Mouse (Mus musculus) heart, postnatal 36 days (tissue): ENCODE measurements around the gene Ctnnbip1. TPM values are rescaled to one million over a fixed set of nuclear protein-coding genes. Genes with fewer than 3 reads are reported as not detected.

ENCODE experiments used
- DNase-seq, 2 experiments: peaks; one replicate each; pipeline ENCODE4 v3.0.0; 2021 to 2022
- intact Hi-C: fragments of 180-260 bp; cut with DNase I; formaldehyde crosslinking; loops from one replicate; pipeline ENCODE4 v1.15.1; 2025
- total RNA-seq, 2 experiments: library from RNA; stranded (reverse); gene quantifications; 2 replicates each; pipeline ENCODE4 v1.2.3; 2021

Gene Ctnnbip1
- total RNA-seq, 2 experiments from 2014 or later, result 29.9 to 33.3 TPM

- intact Hi-C loops, result no loop called here
- no peak for DNase-seq
Observed at GRCm38 (mm10) chr4:149578085-149578681, 60.1 kb downstream of the Ctnnbip1 start.

GRCm38 (mm10) chr4:149578831-149579230 lies 60.8 kb downstream of the Ctnnbip1 start:
- intact Hi-C loops, result no loop called here
- no peak for DNase-seq

GRCm38 (mm10) chr4:149585236-149585635 lies 67.2 kb downstream of the Ctnnbip1 start:
- intact Hi-C loops, result no loop called here

GRCm38 (mm10) chr4:149586044-149586782 lies 68.2 kb downstream of the Ctnnbip1 start, which contains the start of gene Clstn1:
Gene Clstn1 (plus strand): TSS chr4:149586468.
- intact Hi-C loops, result loop anchor here (2.0 kb wide), 1 partner anchor 19 kb away; no protein-coding TSS in a partner anchor
- peak; percentile 64 to 72 for DNase-seq

More at GRCm38 (mm10) chr4:149585236-149585635, 67.2 kb downstream of the Ctnnbip1 start:
- no peak for DNase-seq

GRCm38 (mm10) chr4:149586783-149587595 lies 69.0 kb downstream of the Ctnnbip1 start:
- peak; percentile 37 to 55 for DNase-seq
- intact Hi-C loops, result loop anchor here (2.0 kb wide), 1 partner anchor 18 kb away; no protein-coding TSS in a partner anchor

GRCm38 (mm10) chr4:149587596-149588168 lies 69.6 kb downstream of the Ctnnbip1 start:
- intact Hi-C loops, result loop anchor here (2.0 kb wide), 1 partner anchor 17 kb away; no protein-coding TSS in a partner anchor

GRCm38 (mm10) chr4:149590200-149590599 lies 72.2 kb downstream of the Ctnnbip1 start:
- intact Hi-C loops, result no loop called here
- no peak for DNase-seq

More at GRCm38 (mm10) chr4:149587596-149588168, 69.6 kb downstream of the Ctnnbip1 start:
- no peak for DNase-seq

- intact Hi-C loops, result no loop called here
- no peak for DNase-seq
Observed at GRCm38 (mm10) chr4:149591486-149591885, 73.5 kb downstream of the Ctnnbip1 start.

- intact Hi-C loops, result no loop called here
- no peak for DNase-seq
Observed at GRCm38 (mm10) chr4:149594913-149595581, 77.0 kb downstream of the Ctnnbip1 start.

GRCm38 (mm10) chr4:149597641-149598208 lies 79.7 kb downstream of the Ctnnbip1 start:
- intact Hi-C loops, result no loop called here
- peak in 1 of 2 experiments; percentile 20 for DNase-seq

GRCm38 (mm10) chr4:149599549-149599948 lies 81.5 kb downstream of the Ctnnbip1 start:
- intact Hi-C loops, result no loop called here
- no peak for DNase-seq

- no peak for DNase-seq
- intact Hi-C loops, result no loop called here
Observed at GRCm38 (mm10) chr4:149600130-149600529, 82.1 kb downstream of the Ctnnbip1 start.

- DNase-seq, result no peak
- intact Hi-C loops, result no loop called here
Observed at GRCm38 (mm10) chr4:149601484-149601883, 83.4 kb downstream of the Ctnnbip1 start.

- intact Hi-C loops, result no loop called here
- no peak for DNase-seq
Observed at GRCm38 (mm10) chr4:149602236-149602635, 84.2 kb downstream of the Ctnnbip1 start.

- intact Hi-C loops, result loop anchor here (2.0 kb wide), 1 partner anchor 17 kb away; the partner anchor contains the start of gene Clstn1
- no peak for DNase-seq
Observed at GRCm38 (mm10) chr4:149603860-149604259, 85.8 kb downstream of the Ctnnbip1 start.

- no peak for DNase-seq
- intact Hi-C loops, result loop anchor here (2.0 kb wide), 1 partner anchor 18 kb away; the partner anchor contains the start of gene Clstn1
Observed at GRCm38 (mm10) chr4:149604518-149604917, 86.5 kb downstream of the Ctnnbip1 start.

- no peak for DNase-seq
- intact Hi-C loops, result no loop called here
Observed at GRCm38 (mm10) chr4:149606056-149606455, 88.0 kb downstream of the Ctnnbip1 start.

GRCm38 (mm10) chr4:149606766-149607358 lies 88.8 kb downstream of the Ctnnbip1 start:
- intact Hi-C loops, result no loop called here
- no peak for DNase-seq
